Mouse (Mus musculus) MEL (cell line): Measurements from ENCODE around the gene Slc4a11. TPM values are rescaled to one million over a fixed set of nuclear protein-coding genes. Genes with fewer than 3 reads are reported as not detected.

Experiments
- DNase-seq: peaks from one replicate; pipeline ENCODE4 v3.0.0; 2011; ENCODE audit warnings: low read depth, low spot score
- H3K27ac ChIP-seq: 2 replicates; pipeline ENCODE4 v1.5.1; 2012; ENCODE audit warnings: low read depth, mild to moderate bottlenecking, control low read depth, low read length, moderate library complexity; ENCODE audit not compliant: control insufficient read depth
- H3K27me3 ChIP-seq, 2 experiments: fragments of 150-350 bp in 1 of 2; sonication (generic) in 1 of 2; 2 replicates each; pipeline ENCODE4 v1.6.1; 2012; ENCODE audit warnings: low read length in 2 of 2, mild to moderate bottlenecking in 2 of 2, improper control_type of control experiment in 1 of 2, moderate library complexity in 1 of 2; ENCODE audit not compliant: insufficient read depth in 2 of 2, control insufficient read depth in 1 of 2
- H3K36me3 ChIP-seq, 2 experiments: 2 replicates each; pipeline ENCODE4 v1.6.1; 2012 to 2014; ENCODE audit warnings: low read length in 2 of 2, improper control_type of control experiment in 1 of 2, inconsistent platforms in 1 of 2, mild to moderate bottlenecking in 1 of 2; ENCODE audit not compliant: insufficient read depth in 2 of 2, control insufficient read depth in 1 of 2
- H3K4me1 ChIP-seq, 2 experiments: fragments of 150-350 bp in 1 of 2; sonication (generic) in 1 of 2; 2 replicates each; pipeline ENCODE4 v1.6.1; 2012; ENCODE audit warnings: low read length in 2 of 2, improper control_type of control experiment in 1 of 2, mild to moderate bottlenecking in 1 of 2; ENCODE audit not compliant: insufficient read depth in 2 of 2, control insufficient read depth in 1 of 2
- H3K4me3 ChIP-seq, 2 experiments: fragments of 150-350 bp in 1 of 2; sonication (generic) in 1 of 2; 2 replicates each; pipeline ENCODE4 v1.5.1; 2012; ENCODE audit warnings: low read depth in 2 of 2, low read length in 2 of 2, mild to moderate bottlenecking in 2 of 2, moderate library complexity in 2 of 2, control low read depth in 1 of 2, improper control_type of control experiment in 1 of 2; ENCODE audit not compliant: control insufficient read depth in 1 of 2, insufficient read depth in 1 of 2
- H3K79me2 ChIP-seq: 2 replicates; pipeline ENCODE4 v1.6.1; 2012; ENCODE audit warnings: mild to moderate bottlenecking, low read length, moderate library complexity; ENCODE audit not compliant: control insufficient read depth, poor library complexity, insufficient read depth
- H3K9ac ChIP-seq: 2 replicates; pipeline ENCODE4 v1.6.1; 2012; ENCODE audit warnings: low read depth, mild to moderate bottlenecking, control low read depth, low read length, moderate library complexity; ENCODE audit not compliant: control insufficient read depth, poor library complexity, severe bottlenecking
- H3K9me3 ChIP-seq: fragments of 150-350 bp; sonication (generic); replicated peaks from 2 replicates; pipeline ENCODE4 v1.6.1; 2012; ENCODE audit warnings: mild to moderate bottlenecking, low read length, improper control_type of control experiment, moderate library complexity; ENCODE audit not compliant: insufficient read depth
- CHD1 ChIP-seq: IDR thresholded peaks from 2 replicates; pipeline ENCODE4 v1.6.1; 2012; ENCODE audit warnings: low read depth, mild to moderate bottlenecking, inconsistent platforms, low read length, improper control_type of control experiment
- EP300 ChIP-seq, 2 experiments: IDR thresholded peaks; 2 replicates each; pipeline ENCODE4 v1.6.1; 2011; ENCODE audit warnings: improper control_type of control experiment in 2 of 2, low read length in 2 of 2, low read depth in 1 of 2, mild to moderate bottlenecking in 1 of 2
- GABPA ChIP-seq: IDR thresholded peaks from 2 replicates; pipeline ENCODE4 v1.6.1; 2012; ENCODE audit warnings: low read depth, mild to moderate bottlenecking, inconsistent platforms, low read length, improper control_type of control experiment, moderate library complexity
- HCFC1 ChIP-seq: IDR thresholded peaks from 2 replicates; pipeline ENCODE4 v1.6.1; 2012; ENCODE audit warnings: low read depth, mild to moderate bottlenecking, inconsistent platforms, low read length, improper control_type of control experiment, moderate library complexity
- KAT2A ChIP-seq: conservative IDR thresholded peaks from 2 replicates; pipeline ENCODE4 v1.6.1; 2012; ENCODE audit warnings: low read depth, low read length, improper control_type of control experiment, inconsistent platforms
- MAX ChIP-seq: IDR thresholded peaks from 2 replicates; pipeline ENCODE4 v1.6.1; 2011; ENCODE audit warnings: low read length, improper control_type of control experiment
- MAZ ChIP-seq: IDR thresholded peaks from 2 replicates; pipeline ENCODE4 v1.6.1; 2012; ENCODE audit warnings: low read depth, mild to moderate bottlenecking, inconsistent platforms, low read length, improper control_type of control experiment
- POLR2A ChIP-seq, 2 experiments: IDR thresholded peaks; 2 replicates each; pipeline ENCODE4 v1.6.1; 2011 to 2012; ENCODE audit warnings: low read length in 2 of 2, mild to moderate bottlenecking in 2 of 2, control low read depth in 1 of 2, improper control_type of control experiment in 1 of 2, low read depth in 1 of 2, moderate library complexity in 1 of 2; ENCODE audit not compliant: control insufficient read depth in 1 of 2, insufficient read depth in 1 of 2, poor library complexity in 1 of 2
- POLR2AphosphoS2 ChIP-seq: IDR thresholded peaks from 2 replicates; pipeline ENCODE4 v1.6.1; 2011; ENCODE audit warnings: low read length, improper control_type of control experiment
- POLR2AphosphoS5 ChIP-seq: IDR thresholded peaks from 2 replicates; pipeline ENCODE4 v1.6.1; 2012; ENCODE audit warnings: low read depth, borderline replicate concordance, mild to moderate bottlenecking, inconsistent platforms, low read length, moderate library complexity, mixed read lengths
- SMC3 ChIP-seq: IDR thresholded peaks from 2 replicates; pipeline ENCODE4 v1.6.1; 2011; ENCODE audit warnings: low read depth, low read length, improper control_type of control experiment
- TAL1 ChIP-seq: IDR thresholded peaks from 2 replicates; pipeline ENCODE4 v1.6.1; 2012; ENCODE audit warnings: mild to moderate bottlenecking, inconsistent platforms, low read length, moderate library complexity, mixed read lengths
- TCF12 ChIP-seq: IDR thresholded peaks from 2 replicates; pipeline ENCODE4 v1.6.1; 2014; ENCODE audit warnings: low read depth, mild to moderate bottlenecking, inconsistent platforms, low read length, improper control_type of control experiment, moderate library complexity
- UBTF ChIP-seq: IDR thresholded peaks from 2 replicates; pipeline ENCODE4 v1.6.1; 2012; ENCODE audit warnings: low read depth, mild to moderate bottlenecking, inconsistent platforms, low read length, improper control_type of control experiment, moderate library complexity, borderline replicate concordance; ENCODE audit not compliant: insufficient read depth
- USF2 ChIP-seq, 2 experiments: IDR thresholded peaks; 2 replicates each; pipeline ENCODE4 v1.6.1; 2011 to 2012; ENCODE audit warnings: improper control_type of control experiment in 2 of 2, low read length in 2 of 2, borderline replicate concordance in 1 of 2, inconsistent platforms in 1 of 2, low read depth in 1 of 2, mild to moderate bottlenecking in 1 of 2; ENCODE audit not compliant: insufficient read depth in 1 of 2
- ZKSCAN1 ChIP-seq: IDR thresholded peaks from 2 replicates; pipeline ENCODE4 v1.6.1; 2012; ENCODE audit warnings: low read depth, mild to moderate bottlenecking, inconsistent platforms, low read length, improper control_type of control experiment, moderate library complexity
- ZMIZ1 ChIP-seq: IDR thresholded peaks from 2 replicates; pipeline ENCODE4 v1.6.1; 2012; ENCODE audit warnings: low read depth, mild to moderate bottlenecking, inconsistent platforms, low read length, improper control_type of control experiment, moderate library complexity
- polyA plus RNA-seq, 2 experiments: library from polyadenylated mRNA; stranded (reverse) in 1 of 2; unstranded in 1 of 2; fragments of >175 nt in 1 of 2; fragments of >200 nt in 1 of 2; gene quantifications; 2 replicates each; pipeline versions ENCODE4 v1.2.1 to v1.2.4; 2012; ENCODE audit warnings: low replicate concordance in 2 of 2, low read depth in 1 of 2; ENCODE audit not compliant: insufficient read length in 2 of 2, insufficient read depth in 1 of 2, missing spikeins in 1 of 2
- total RNA-seq: library from RNA; depleted of rRNA; stranded (reverse); fragments of 300-350 nt; gene quantifications from 2 replicates; pipeline ENCODE4 v1.2.3, GENCODE M21; 2012

Slc4a11 gene
- total and polyA plus RNA-seq, 3 experiments = 0.31 to 1.6 TPM; not detected in 1

DNA sequence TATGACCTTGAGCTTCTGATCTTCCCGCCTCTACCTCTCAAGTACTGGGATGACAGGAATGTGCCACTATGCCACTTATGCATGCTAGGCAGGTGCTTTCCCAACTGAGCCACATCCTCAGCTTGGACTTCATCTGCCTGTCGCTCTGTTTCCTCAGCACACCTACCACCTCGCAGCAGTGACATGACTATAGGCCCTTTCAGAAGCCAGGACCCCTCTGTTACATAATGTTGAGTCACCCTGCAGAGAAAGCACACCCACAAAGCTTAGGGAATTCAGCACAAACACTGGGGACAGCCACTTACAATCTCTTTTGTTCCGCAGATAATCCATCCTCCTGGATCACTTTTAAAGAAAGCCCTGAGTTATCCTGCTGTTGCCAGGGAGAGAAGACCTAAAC lies 42.8 kb upstream of the Slc4a11 start:
- no peak overlapping the region for H3K9ac ChIP-seq
- H3K4me1 ChIP-seq = no peaks in the 10 kb centered on the region
- H3K27ac ChIP-seq = no peak overlapping the region
- H3K36me3 ChIP-seq = peaks cover 0 to 1% of the 10 kb centered on the region in 2 experiments; a peak in 1 of 4 replicates
- H3K79me2 ChIP-seq = no peaks in the 10 kb centered on the region
- H3K27me3 ChIP-seq = no peaks in the 10 kb centered on the region
- H3K4me3 ChIP-seq = no peak overlapping the region
- no peak for DNase-seq
- H3K9me3 ChIP-seq = no peaks in the 10 kb centered on the region
- TF ChIP-seq TCF12 (no peak), POLR2A (IDR thresholded peaks at IDR 0.05; ENCODE audit: control insufficient read depth in 1 of 2, insufficient read depth in 1 of 2, low read depth in 1 of 2, low read length in 2 of 2, poor library complexity in 1 of 2) (no peak), CHD1 (no peak), USF2 (IDR thresholded peaks at IDR 0.05; ENCODE audit: borderline replicate concordance in 1 of 2, insufficient read depth in 1 of 2, low read depth in 1 of 2, low read length in 2 of 2) (no peak), GABPA (no peak), UBTF (no peak), KAT2A (no peak)
- TF ChIP-seq, all 39 proteins: peak for 0

DNA sequence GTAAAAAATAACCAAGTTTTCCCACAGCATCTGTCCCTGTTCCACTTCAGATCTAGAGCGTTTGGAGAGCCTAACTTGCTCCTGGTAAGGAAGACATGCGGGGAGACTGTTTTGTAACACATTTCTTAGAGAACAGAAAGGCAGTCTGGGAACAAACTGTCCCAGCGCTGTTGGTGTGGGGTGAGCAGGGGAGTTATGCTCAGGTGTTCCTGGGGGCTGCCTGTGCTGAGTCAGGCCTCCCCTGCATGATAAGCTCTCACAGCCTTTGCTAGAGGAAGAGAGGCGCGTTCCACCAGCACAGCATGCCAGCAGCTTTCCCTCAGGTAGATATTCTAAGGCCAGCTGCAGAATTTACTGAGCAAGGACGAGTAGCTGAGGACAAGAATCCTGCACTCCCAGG lies 40.7 kb upstream of the Slc4a11 start:
- no peaks in the 10 kb centered on the region for H3K4me1 ChIP-seq
- no peaks in the 10 kb centered on the region for H3K79me2 ChIP-seq
- TF ChIP-seq GABPA (no peak), MAX (no peak), ZMIZ1 (no peak), SMC3 (no peak), MAZ (no peak), POLR2A (IDR thresholded peaks at IDR 0.05; ENCODE audit: control insufficient read depth in 1 of 2, insufficient read depth in 1 of 2, low read depth in 1 of 2, low read length in 2 of 2, poor library complexity in 1 of 2) (no peak), ZKSCAN1 (no peak), KAT2A (no peak), POLR2AphosphoS5 (no peak), POLR2AphosphoS2 (no peak), TAL1 (no peak), UBTF (no peak), HCFC1 (no peak), EP300 (IDR thresholded peaks at IDR 0.05; ENCODE audit: low read depth in 1 of 2, low read length in 2 of 2) (no peak)
- H3K9ac ChIP-seq = no peak overlapping the region
- no peaks in the 10 kb centered on the region for H3K27me3 ChIP-seq
- no peak for DNase-seq
- H3K9me3 ChIP-seq = no peaks in the 10 kb centered on the region
- no peak overlapping the region for H3K4me3 ChIP-seq
- no peak overlapping the region for H3K27ac ChIP-seq
- no peaks in the 10 kb centered on the region; a peak in 1 of 4 replicates for H3K36me3 ChIP-seq
